Mouse (Mus musculus) retina, postnatal 1 day (tissue): ENCODE results near the gene Plekhb1.

Experiments used
- DNase-seq: peaks from one replicate; pipeline ENCODE4 v3.0.0-alpha.2; 2012

The Plekhb1 gene

GRCm38 (mm10) chr7:100656739-100657138, 5.5 kb downstream of the Plekhb1 start:
- peak; percentile 63 for DNase-seq

GRCm38 (mm10) chr7:100654441-100654840, 7.8 kb downstream of the Plekhb1 start:
- DNase-seq = no peak

DNA sequence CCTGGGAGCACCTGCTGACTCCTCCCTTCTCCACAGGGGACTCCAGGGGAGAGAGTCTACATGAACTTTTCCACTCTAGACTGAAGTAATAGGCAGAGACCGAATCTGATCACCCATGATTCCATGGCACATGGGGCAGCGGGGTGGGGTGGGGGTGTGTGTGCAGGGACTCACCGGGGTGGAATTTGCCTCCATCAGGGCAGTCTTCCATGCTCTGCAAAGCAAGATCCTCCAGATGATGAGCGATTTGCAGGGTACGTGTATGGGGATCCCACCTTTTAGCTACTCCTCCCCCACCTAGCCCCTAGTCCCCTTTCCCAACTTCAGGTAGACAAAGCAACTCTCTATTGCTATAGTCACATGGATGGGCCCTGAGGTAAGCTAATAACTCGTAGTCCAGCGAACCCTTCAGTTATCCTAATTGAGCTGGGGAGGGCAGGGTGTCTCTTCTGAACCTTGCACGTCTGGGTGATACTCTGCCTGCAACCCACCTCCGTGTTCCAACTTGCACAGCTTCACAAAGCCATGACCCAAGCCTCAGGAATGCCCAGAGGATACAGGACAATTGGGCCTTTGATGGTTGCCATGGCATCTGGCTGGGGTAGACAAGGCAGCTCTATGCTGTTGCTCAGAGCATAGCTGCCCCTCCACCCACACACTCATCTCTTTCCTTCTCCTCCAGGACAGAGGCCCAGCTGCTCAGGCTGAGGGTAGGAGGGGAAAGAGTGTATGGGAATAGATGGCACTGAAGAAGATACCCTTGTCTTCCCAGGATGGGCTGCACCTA, 8.5 kb downstream of the Plekhb1 start:
- DNase-seq = peak; percentile 94

- no peak for DNase-seq
Observed at GRCm38 (mm10) chr7:100651011-100651410, 11.2 kb downstream of the Plekhb1 start.

DNA sequence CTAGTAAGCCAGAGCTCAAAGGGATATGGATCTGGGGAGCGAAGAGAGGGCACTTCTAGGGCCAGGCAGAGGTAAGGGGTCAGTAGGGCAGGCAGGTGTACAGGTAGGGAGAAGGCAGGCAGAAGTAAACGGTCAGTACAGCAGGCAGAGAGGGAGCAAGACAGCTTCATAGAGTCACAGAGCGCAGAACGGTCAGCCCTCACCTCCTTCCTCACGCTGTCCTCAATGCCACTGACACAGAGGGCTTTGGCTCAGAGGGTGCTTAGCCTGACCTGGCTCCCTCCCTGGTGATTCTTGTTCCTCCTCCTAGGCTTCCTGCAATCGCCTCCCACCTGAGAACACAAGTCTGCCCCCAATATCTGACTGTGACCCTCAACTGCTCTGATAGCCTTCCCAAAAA, 11.8 kb downstream of the Plekhb1 start:
- no peak for DNase-seq

- DNase-seq = no peak
Observed at GRCm38 (mm10) chr7:100649826-100650225, 12.4 kb downstream of the Plekhb1 start.

DNA sequence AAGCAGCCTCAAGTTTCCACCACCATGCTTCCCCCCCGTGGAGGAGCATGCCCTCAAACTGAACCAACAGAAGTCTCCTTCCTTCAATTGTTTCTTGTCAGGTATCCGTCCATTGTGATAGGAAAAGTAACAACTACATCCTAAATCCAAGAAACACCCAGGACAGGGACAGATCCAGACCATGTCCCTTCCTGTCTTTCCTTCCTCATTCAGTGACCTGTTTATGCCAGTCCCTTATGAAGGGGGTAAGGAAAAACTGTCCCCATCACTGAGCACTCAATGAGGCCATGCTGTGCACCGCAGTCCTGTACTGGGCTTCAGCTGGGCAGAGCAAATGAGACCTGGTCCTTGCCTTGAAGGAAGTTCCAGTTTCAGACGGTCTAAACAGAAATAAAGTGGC, 13.1 kb downstream of the Plekhb1 start:
- no peak for DNase-seq

- peak; percentile 87 for DNase-seq
Observed at GRCm38 (mm10) chr7:100645147-100645546, 17.1 kb downstream of the Plekhb1 start.

DNA sequence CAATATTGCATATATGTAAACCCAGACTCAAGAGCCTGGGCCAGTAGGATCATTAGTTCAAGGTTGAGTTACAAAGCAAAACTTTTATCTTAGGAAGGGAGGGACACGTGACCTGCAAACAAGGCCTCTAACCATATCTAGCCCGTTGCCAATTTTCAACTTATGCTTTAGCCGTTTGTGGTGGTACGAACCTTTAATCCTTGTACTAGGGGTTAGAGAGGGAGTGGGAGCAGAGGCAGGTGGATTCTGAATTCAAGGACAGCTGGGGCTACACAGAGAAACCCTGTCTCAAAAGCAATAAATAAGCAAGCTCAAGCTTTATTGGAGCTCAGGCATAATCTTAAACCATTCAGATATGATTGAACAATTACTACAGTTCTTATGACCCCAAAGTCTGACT, 19.8 kb downstream of the Plekhb1 start:
- DNase-seq = no peak

GRCm38 (mm10) chr7:100637657-100638056, 24.6 kb downstream of the Plekhb1 start:
- peak; percentile 74 for DNase-seq

DNA sequence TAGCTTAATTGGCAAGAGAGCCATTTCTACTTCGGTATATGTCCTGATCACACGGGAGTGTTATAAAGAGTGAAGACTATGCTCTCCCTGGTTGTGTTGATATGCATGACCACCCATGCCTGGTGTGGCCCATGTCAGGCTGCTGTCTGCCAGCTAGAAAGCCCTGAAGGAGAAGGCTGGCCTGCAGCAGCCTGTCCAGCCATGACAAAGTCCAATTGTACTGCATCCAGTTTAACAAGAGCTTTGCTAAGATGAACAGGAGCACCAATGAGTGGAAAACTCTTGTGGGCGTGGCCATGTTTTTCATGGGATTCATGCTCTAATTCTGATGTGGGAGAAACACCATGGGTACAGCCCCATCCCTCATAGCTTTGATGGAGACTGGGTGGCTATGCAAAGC, 37.7 kb downstream of the Plekhb1 start:
- DNase-seq = peak; percentile 15

DNA sequence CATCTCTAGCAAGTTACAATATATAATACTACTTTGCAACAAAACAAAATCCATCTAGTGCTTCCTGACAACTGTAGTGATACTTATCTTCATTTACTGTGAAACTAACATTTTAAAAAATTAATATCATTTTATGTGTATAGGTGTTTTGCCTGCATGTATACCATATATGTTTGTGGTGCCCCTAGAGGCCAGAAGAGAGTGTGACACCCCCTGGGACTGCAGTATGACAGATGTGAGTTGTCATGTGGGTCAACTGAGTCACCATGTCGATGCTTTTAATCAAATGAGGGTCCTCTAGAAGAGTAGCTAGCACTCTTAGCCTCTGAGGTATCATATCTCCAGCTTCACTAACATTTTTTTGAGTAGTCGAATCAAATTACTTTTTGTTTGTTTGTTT, 39.9 kb downstream of the Plekhb1 start:
- peak; percentile 33 for DNase-seq

GRCm38 (mm10) chr7:100616121-100616857, 45.9 kb downstream of the Plekhb1 start:
- no peak for DNase-seq

- no peak for DNase-seq
Observed at GRCm38 (mm10) chr7:100608910-100609309, 53.3 kb downstream of the Plekhb1 start.

DNA sequence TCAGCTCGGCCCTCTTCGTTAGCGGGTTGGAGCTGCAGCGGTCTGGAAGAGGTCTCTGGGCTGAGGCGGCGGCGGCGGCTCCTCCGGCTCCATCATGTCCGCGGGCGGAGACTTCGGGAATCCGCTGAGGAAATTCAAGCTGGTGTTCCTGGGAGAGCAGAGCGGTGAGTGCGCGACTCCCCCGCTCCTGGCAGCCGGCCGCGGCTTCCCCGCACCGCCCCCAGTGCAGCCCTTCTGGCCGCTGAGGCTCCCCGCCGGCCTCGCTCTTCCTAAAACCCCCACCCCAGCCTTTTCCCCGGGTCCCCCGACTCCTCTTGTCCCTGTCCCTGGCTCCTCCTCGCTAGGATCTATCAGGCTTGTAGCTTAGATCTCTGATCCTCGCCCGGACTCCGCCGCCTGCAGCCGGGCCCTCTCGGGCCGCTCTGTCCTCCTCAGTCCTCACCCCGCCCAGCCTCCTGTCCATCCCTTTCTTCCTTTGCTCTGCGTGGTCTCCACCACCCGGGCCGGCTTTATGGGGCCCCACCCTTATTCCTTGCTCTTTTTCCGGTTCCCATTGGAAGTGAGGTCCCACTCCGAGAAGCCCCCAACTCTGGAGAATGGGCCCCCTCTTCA, 54.0 kb downstream of the Plekhb1 start, which contains the start of gene Mrpl48:
Gene Mrpl48, minus strand, starts transcription at position 172 of the 612 bp plus-strand sequence.
- DNase-seq = peak; percentile 54

DNA sequence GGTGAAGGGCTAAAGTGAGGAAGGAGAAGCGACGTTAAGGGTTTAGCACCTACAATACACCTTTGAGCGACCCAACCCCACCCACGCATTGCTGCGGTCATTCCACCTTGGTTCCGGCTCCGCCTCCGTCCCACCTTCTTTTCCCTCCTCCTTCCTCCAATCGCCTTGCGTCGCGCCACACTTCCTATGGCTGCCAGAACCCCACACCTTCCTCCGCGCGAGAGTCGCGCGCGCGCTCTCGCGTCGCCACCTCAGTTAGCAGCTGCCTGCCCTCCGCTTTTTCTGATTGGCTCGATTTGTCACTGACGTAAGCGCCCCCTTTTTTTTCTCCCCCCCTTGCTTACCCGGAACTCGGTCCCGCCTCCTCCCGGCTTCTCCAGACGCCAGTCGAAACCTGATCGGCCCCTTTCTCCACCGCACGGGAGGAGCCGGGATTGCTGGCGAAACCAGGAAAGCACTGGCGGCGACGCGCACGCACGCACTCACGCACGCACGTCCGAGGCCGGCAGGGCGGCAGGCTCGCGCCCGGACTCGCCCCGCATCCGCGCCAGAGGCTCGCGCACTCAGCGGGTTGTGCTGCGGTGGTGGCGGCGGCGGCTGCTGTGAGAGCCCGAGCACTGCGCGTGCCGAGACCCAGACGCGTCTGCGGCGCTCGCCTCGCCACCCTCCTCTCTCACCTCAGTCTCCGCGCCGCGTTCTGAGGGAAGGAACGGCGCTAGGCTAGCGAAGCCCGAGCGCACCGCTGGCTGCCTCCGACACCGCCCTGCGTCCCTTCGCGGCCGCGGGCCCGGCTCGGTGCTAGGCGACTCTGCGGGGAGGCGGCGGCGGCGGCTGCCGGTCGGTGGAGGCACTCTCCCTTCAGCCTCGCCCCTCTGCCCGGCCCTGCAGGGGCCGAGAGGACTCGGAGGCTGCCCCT, 54.7 kb downstream of the Plekhb1 start, which contains the start of gene Rab6a:
Gene Rab6a, plus strand, starts transcription at position 197 of the 916 bp plus-strand sequence.
- DNase-seq = peak; percentile 100

DNA sequence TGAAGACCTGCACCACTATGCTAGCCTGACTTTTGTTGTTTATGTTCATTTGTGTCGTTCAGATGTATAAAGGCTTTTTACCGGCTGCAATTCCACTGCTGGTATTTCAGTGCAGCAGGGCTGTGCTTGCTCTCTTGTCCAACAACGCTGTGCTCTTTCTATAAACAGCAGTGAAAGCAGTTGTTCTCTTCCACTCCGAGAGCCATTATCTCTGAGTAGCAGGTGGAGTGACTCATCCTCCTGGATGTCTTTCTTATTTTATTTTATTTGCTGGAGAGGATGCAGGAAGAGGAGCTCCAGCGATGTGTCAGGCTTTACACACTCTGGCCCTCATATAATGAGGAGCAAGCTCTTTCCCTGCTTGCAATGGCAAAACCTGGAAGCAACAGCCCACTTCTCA, 62.0 kb downstream of the Plekhb1 start:
- DNase-seq = no peak

DNA sequence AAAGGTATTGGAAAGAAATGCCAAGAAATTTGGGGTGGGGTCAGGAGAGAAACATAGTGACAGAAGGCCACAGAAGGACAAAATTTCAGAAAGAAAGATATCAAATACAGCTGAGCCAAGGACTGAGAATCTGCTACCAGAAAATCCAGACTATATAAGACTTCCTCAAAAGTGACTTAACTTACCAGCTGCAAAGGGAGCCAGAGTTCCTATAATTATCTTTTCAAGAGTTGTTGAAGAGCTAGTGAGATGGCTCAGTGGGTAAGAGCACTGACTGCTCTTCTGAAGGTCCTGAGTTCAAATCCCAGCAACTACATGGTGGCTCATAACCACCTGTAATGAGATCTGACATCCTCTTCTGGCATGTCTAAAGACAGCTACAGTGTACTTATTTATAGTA, 68.9 kb downstream of the Plekhb1 start:
- DNase-seq = no peak
